22 mouse cellular contexts compared by ENCODE assay signal in the genomic region with DNA sequence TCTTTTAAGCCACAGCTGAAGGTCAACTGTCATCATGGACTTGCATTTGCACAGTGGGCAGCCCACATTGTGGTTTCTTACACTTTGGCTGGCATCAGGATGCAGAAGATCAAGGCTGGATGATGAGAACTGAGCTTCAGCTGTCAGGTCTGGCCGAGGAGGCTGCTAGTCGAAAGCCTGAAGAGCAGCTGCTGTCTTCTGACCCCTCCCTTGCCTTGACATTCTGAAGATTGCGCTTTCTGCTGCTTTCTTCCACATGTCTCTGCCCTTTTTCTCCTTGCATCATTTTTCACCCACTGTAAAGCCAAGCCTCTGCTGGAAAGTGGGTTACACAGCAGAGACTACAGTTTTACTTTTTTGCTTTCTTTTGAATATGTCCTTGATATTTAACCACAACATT. TPM values are rescaled to one million over a fixed set of nuclear protein-coding genes. Genes with fewer than 3 reads are reported as not detected.
A peak's percentile ranks its signal among the peaks of the same experiment; 100 is the strongest.
DNase-seq lines count a peak whose midpoint lies in the region; TF ChIP-seq lines count a peak whose summit lies in the region.
"Had no signal": no experiment of that assay in that cellular context is flagged by ENCODE, and none has a peak within 500 bp of the region (broad histone marks: within the 10 kb centered on the region; RNA-seq: fewer than 3 reads in every experiment).

No protein-coding gene starts in this region.

- H3K36me3 ChIP-seq in C2C12 (ENCODE audit: control insufficient read depth, insufficient read depth) (no peaks in the 10 kb centered on the region), myocyte (ENCODE audit: control insufficient read depth, insufficient read depth) (no peaks in the 10 kb centered on the region)
- H3K36me3 ChIP-seq: embryonic facial prominence, embryonic 12.5 days; forebrain, embryonic 12.5 days; heart, embryonic 10.5 days; hindbrain, embryonic 12.5 days had no signal

- peak overlapping the region; percentile 50 for H3K4me2 ChIP-seq in myocyte (ENCODE audit: low read depth)
- H3K4me2 ChIP-seq: embryonic facial prominence, embryonic 12.5 days; forebrain, embryonic 12.5 days; hindbrain, embryonic 12.5 days had no signal

- no peak for TF ChIP-seq POLR2A in myocyte (IDR thresholded peaks at IDR 0.05; ENCODE audit: insufficient read length, low read depth)

- H3K27me3 ChIP-seq in C2C12 (ENCODE audit: control insufficient read depth, insufficient read depth, insufficient read length) = no peaks in the 10 kb centered on the region
- H3K27me3 ChIP-seq in myocyte (ENCODE audit: control insufficient read depth, insufficient read depth, insufficient read length) = no peaks in the 10 kb centered on the region
- H3K27me3 ChIP-seq: embryonic facial prominence, embryonic 12.5 days; forebrain, embryonic 12.5 days; hindbrain, embryonic 12.5 days had no signal

- H3ac ChIP-seq in C2C12 (ENCODE audit: control insufficient read depth, insufficient read length, low read depth) (no peak overlapping the region), myocyte (ENCODE audit: control insufficient read depth, insufficient read length) (no peak overlapping the region)

- H3K79me2 ChIP-seq in C2C12 (ENCODE audit: control insufficient read depth, insufficient read depth) = no peaks in the 10 kb centered on the region
- H3K79me2 ChIP-seq in myocyte (ENCODE audit: control insufficient read depth, insufficient read depth) = no peaks in the 10 kb centered on the region

- H3K4me3 ChIP-seq in C2C12 (ENCODE audit: insufficient read depth, poor library complexity, severe bottlenecking) = no peak overlapping the region
- no peak overlapping the region for H3K4me3 ChIP-seq in myocyte
- H3K4me3 ChIP-seq: embryonic facial prominence, embryonic 12.5 days; forebrain, embryonic 12.5 days; heart, embryonic 10.5 days; hindbrain, embryonic 12.5 days had no signal

- peak; percentile 47 to 80 for DNase-seq in adrenal gland, adult (ENCODE audit: inconsistent age in 2 of 2, low spot score in 1 of 2)
- DNase-seq in adrenal gland, postnatal 4 days (ENCODE audit: low spot score in 2 of 2) = no peak
- peak; percentile 38 for DNase-seq in adrenal gland, postnatal 14 days
- no peak for DNase-seq in kidney, adult 8-10 months
- no peak for DNase-seq in cerebellum, postnatal 25 days
- DNase-seq: B cell, adult 2 months; cerebellum, adult 18-20 months; cerebellum, adult 9-11 months; embryo, embryonic 11 days; gastrocnemius, postnatal 10 days; heart, adult 18-20 months; heart, postnatal 10 days; heart, postnatal 4 days; kidney, adult 11 months had no signal

- H3K79me3 ChIP-seq in C2C12 (ENCODE audit: low read depth) = no peaks in the 10 kb centered on the region

- TF ChIP-seq CTCF in C2C12 (IDR thresholded peaks at IDR 0.05; ENCODE audit: control insufficient read depth, insufficient read depth, insufficient read length) = no peak

TF ChIP-seq in C2C12, 6 proteins besides CTCF, POLR2A, EP300 and RAD21:
- TF ChIP-seq MYOD1 (IDR thresholded peaks at IDR 0.05; ENCODE audit: control insufficient read depth, insufficient read length, low read depth) (peak; percentile 31), CEBPB (IDR thresholded peaks at IDR 0.05; ENCODE audit: low read depth) (no peak)
TF ChIP-seq in C2C12: peak in this region for 1.

TF ChIP-seq in myocyte, 11 proteins besides CTCF, POLR2A, EP300 and RAD21:
- TF ChIP-seq TCF3 (IDR thresholded peaks at IDR 0.05; ENCODE audit: insufficient read length, low read depth) (peak; percentile 76), E2F4 (IDR thresholded peaks at IDR 0.05; ENCODE audit: insufficient read depth) (no peak), MAX (IDR thresholded peaks at IDR 0.05; ENCODE audit: low read depth) (no peak), REST (IDR thresholded peaks at IDR 0.05; ENCODE audit: insufficient read depth, insufficient read length) (no peak), MYOD1 (IDR thresholded peaks at IDR 0.05; ENCODE audit: control insufficient read depth in 1 of 3, insufficient read length in 2 of 3, low read depth in 2 of 3) (peak; percentile 72 to 98 (median 97)), USF1 (IDR thresholded peaks at IDR 0.05; ENCODE audit: low read depth) (no peak), MYOG (IDR thresholded peaks at IDR 0.05; ENCODE audit: control insufficient read depth in 1 of 3, insufficient read depth in 1 of 3, insufficient read length in 2 of 3, low read depth in 2 of 3) (peak; percentile 87 to 100 (median 99)), TCF12 (IDR thresholded peaks at IDR 0.05; ENCODE audit: insufficient read depth, poor library complexity, severe bottlenecking) (peak; percentile 88), CEBPB (IDR thresholded peaks at IDR 0.05; ENCODE audit: insufficient read depth, poor library complexity, severe bottlenecking) (peak; percentile 58; the same call in 1 of the 2 replicates), POLR2AphosphoS2 (IDR thresholded peaks at IDR 0.05; ENCODE audit: insufficient read length, low read depth) (no peak), SRF (IDR thresholded peaks at IDR 0.05; ENCODE audit: control insufficient read depth, insufficient read length, low read depth) (no peak)

RNA-seq across cellular contexts. Expression of gene Pde1a, which starts 59.5 kb away (rescaled TPM):
- 10 to 100 TPM; 16.3 to 18.7 TPM for total RNA-seq in adrenal gland, postnatal 4 days (2021)
- polyA plus RNA-seq in C2C12 (2012; fragmentation: generic; extraction: Trizol) = not detected
- total RNA-seq in adrenal gland, postnatal 14 days (2021) = 14.6 and 20.6 TPM in 2 replicates
- 0.67 TPM for polyA plus RNA-seq in myocyte (2012; fragmentation: generic; extraction: Trizol)
- total RNA-seq: common myeloid progenitor, adult 5-6 weeks; MEL had no signal

Comparison
In these comparisons a context has a peak if more than half of its experiments do, and no peak if none do; other contexts are left out.
1. DNase-seq: peak in adrenal gland, adult (2 of 2) and adrenal gland, postnatal 14 days (single experiment); none in adrenal gland, postnatal 4 days (0 of 2), kidney, adult 8-10 months (0 of 2) and cerebellum, postnatal 25 days (0 of 2).